Mouse (Mus musculus): Measurements from ENCODE around the gene Ccdc173. TPM values are rescaled to one million over a fixed set of nuclear protein-coding genes. Genes with fewer than 3 reads are reported as not detected.
"Not testable (repeated sequence)": the region's sequence is repeated elsewhere in the genome, so short reads cannot be mapped to it uniquely, and the experiment has no call there.

Gene Ccdc173
- total and polyA plus RNA-seq, 3 experiments, result 0.12 to 0.65 (median 0.59) TPM

DNA sequence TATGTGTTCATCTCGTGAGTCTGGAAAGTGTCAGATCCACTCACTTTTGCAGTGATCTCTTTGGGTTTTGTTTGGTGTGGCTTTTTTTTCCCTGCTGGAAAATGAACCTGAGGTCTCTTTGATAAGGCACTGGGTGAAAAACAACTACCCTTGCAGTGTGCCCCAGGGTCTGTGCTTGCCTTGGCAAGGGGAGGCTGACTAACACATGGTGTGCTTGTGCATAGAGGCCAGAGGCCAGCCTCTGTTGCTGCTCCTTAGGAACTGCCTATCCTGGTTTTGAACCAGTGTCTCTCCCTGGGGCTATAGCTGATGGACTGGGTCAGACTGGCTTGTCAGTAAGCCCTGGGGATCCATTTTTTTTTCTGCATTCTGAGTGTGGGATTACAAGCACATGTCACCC, 30.8 kb upstream of the Ccdc173 start:
- no peak for DNase-seq
- WGBS, result 50% methylated on average over 1 of the region's 1 CpGs
- intact Hi-C loops (cut with DNase I), result no loop called here

DNA sequence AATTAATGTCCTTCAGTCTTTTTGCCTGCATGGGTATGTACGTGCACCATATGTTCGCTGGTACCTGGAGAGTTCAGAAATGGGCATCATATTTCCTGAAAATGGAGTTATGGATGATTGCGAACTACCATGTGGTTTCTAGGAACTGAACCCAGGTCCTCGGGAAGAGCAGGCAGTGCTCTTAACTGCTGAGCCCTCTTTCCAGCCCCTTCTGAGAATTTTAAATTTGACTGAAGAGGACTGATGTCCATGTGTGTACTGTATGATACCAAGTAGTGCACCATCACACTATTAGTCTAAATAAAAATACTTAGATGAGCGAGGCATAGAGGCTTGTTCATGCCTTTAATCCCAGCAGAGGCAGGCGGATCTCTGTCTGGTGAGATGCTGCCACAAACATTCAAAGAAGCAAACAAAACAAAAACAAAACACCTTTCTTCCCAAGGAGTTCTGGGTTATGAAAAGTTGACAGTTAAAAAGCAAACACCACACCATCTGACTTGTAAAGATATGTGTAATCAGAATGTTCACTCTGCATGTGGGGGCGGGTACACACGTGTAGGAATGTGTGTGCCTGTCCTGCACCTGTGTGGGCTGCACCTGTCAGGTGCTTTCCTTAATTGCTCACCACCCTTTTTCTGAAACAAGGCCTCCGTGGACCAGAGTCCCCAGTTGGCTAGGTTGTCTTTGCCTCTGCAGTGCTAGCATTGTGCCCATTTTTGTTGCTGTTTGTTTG, 29.1 kb upstream of the Ccdc173 start:
- Histone ChIP-seq H3K4me3 (no peak overlapping the region), H3K4me1 (ENCODE audit: control insufficient read depth, insufficient read depth, low read length) (no peaks in the 10 kb centered on the region), H3K27me3 (ENCODE audit: control insufficient read depth, insufficient read depth, low read length) (no peaks in the 10 kb centered on the region), H3K27ac (no peak overlapping the region), H3K9ac (ENCODE audit: low read depth, low read length) (no peak overlapping the region), H3K79me2 (replicated peaks; ENCODE audit: control insufficient read depth, insufficient read depth, low read length) (no peaks in the 10 kb centered on the region), H3K36me3 (ENCODE audit: control insufficient read depth, insufficient read depth, low read length) (no peaks in the 10 kb centered on the region)
- TF ChIP-seq POLR2A (IDR thresholded peaks at IDR 0.05; ENCODE audit: insufficient read depth, low read depth, low read length) (no peak), CTCF (IDR thresholded peaks at IDR 0.05) (no peak), EP300 (IDR thresholded peaks at IDR 0.05; ENCODE audit: insufficient read depth, low read depth, low read length) (no peak)
- WGBS, result 79% methylated on average over 9 of the region's 9 CpGs
- no peak for DNase-seq
- intact Hi-C loops (cut with DNase I), result no loop called here

More for the DNA sequence above, 30.8 kb upstream of the Ccdc173 start:
- Histone ChIP-seq H3K27ac (no peak overlapping the region), H3K4me1 (ENCODE audit: control insufficient read depth, insufficient read depth, low read length) (no peaks in the 10 kb centered on the region), H3K36me3 (ENCODE audit: control insufficient read depth, insufficient read depth, low read length) (no peaks in the 10 kb centered on the region; the same call in 1 of the 2 replicates), H3K4me3 (no peak overlapping the region), H3K9ac (ENCODE audit: low read depth, low read length) (no peak overlapping the region), H3K79me2 (replicated peaks; ENCODE audit: control insufficient read depth, insufficient read depth, low read length) (no peaks in the 10 kb centered on the region), H3K27me3 (ENCODE audit: control insufficient read depth, insufficient read depth, low read length) (no peaks in the 10 kb centered on the region)
- TF ChIP-seq POLR2A (IDR thresholded peaks at IDR 0.05; ENCODE audit: insufficient read depth, low read depth, low read length) (no peak), EP300 (IDR thresholded peaks at IDR 0.05; ENCODE audit: insufficient read depth, low read depth, low read length) (no peak), CTCF (IDR thresholded peaks at IDR 0.05) (no peak)

DNA sequence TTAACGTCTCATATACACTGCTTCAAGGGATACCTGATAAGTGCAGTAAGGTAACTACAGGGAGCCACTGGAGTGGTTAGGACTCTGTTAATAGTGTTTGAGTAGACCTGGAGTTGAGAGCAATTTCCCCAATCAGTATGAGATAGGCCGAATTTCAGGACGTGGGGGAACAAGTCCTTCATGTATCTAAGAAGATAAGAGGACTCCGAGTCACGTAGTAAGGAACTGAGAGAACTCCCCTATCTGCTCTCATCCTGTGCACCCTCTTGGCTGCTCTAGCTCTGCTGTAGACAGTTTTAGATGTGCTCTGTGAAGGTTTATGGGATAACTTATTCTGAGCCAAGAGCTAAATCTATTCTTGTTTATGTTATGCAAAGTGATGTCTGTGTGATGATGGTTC, 27.2 kb upstream of the Ccdc173 start:
- Histone ChIP-seq H3K27me3 (ENCODE audit: control insufficient read depth, insufficient read depth, low read length) (no peaks in the 10 kb centered on the region), H3K27ac (no peak overlapping the region), H3K4me3 (no peak overlapping the region), H3K4me1 (ENCODE audit: control insufficient read depth, insufficient read depth, low read length) (no peaks in the 10 kb centered on the region), H3K79me2 (replicated peaks; ENCODE audit: control insufficient read depth, insufficient read depth, low read length) (no peaks in the 10 kb centered on the region), H3K36me3 (ENCODE audit: control insufficient read depth, insufficient read depth, low read length) (no peaks in the 10 kb centered on the region), H3K9ac (ENCODE audit: low read depth, low read length) (no peak overlapping the region)
- no peak for TF ChIP-seq CTCF (IDR thresholded peaks at IDR 0.05)
- no peak for TF ChIP-seq EP300 (IDR thresholded peaks at IDR 0.05; ENCODE audit: insufficient read depth, low read depth, low read length)
- TF ChIP-seq POLR2A (IDR thresholded peaks at IDR 0.05; ENCODE audit: insufficient read depth, low read depth, low read length), result no peak
- WGBS, result 17% methylated on average over 5 of the region's 5 CpGs
- intact Hi-C loops (cut with DNase I), result no loop called here
- DNase-seq, result no peak

DNA sequence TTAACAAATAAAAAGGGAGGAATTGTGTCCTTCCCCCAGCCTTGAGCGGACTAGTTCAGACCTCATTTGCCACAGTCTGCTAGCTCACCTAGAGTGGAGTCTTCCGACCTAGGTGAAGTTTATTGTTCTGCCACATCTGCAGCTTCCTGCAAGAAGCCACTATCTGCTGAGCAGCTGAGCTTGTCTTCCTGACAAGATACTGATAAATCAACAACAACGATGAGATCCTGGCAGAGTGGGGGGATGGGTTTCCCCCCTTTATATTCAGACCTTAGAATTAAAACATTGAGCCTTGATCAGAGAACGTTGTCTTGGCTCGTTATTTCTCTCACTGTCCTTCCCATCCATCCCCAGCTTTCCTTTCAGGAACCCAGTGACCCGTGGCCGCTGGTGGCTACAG, 22.0 kb upstream of the Ccdc173 start:
- H3K4me1 ChIP-seq (ENCODE audit: control insufficient read depth, insufficient read depth, low read length); H3K9ac ChIP-seq (ENCODE audit: low read depth, low read length); H3K36me3 ChIP-seq (ENCODE audit: control insufficient read depth, insufficient read depth, low read length); DNase-seq; H3K4me3 ChIP-seq; H3K79me2 ChIP-seq (replicated peaks; ENCODE audit: control insufficient read depth, insufficient read depth, low read length); H3K27me3 ChIP-seq (ENCODE audit: control insufficient read depth, insufficient read depth, low read length); H3K27ac ChIP-seq; intact Hi-C loops (cut with DNase I): not testable (repeated sequence)
- WGBS, result 46% methylated on average over 7 of the region's 7 CpGs

DNA sequence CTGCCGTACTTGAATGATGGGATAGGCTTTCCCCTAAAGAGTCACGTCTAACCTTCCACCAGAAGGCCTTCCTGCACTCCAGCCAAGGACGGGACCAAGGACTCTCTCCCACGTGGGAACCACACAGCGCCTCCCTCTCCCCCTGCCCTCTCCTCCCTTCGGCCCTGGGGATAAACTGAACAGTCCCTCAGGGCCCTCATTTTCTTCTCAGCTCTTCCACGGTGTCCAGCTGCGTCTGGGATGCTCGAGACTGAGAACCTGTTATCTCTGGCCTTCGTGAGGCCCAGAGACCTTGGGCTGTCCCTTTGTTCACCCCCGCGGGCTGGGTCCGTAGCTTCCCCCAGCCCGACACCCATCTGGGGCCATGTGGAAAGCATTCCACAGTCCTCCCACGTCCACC, 20.8 kb upstream of the Ccdc173 start:
- no peak overlapping the region for H3K4me3 ChIP-seq
- 58% methylated on average over 15 of the region's 15 CpGs for WGBS

DNA sequence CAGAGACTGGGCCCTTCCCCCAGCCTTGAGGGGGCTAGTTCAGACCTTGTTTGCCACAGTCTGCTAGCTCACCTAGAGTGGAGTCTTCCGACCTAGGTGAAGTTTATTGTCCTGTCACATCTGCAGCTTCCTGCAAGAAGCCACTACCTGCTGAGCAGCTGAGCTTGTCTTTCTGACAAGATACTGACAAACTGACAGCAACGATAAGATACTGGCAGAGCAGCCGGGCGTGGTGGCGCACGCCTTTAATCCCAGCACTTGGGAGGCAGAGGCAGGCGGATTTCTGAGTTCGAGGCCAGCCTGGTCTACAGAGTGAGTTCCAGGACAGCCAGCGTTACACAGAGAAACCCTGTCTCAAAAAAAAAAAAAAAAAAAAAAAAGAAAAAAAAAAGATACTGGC, 15.3 kb upstream of the Ccdc173 start:
- H3K79me2 ChIP-seq (replicated peaks; ENCODE audit: control insufficient read depth, insufficient read depth, low read length); H3K27me3 ChIP-seq (ENCODE audit: control insufficient read depth, insufficient read depth, low read length); intact Hi-C loops (cut with DNase I); H3K27ac ChIP-seq; DNase-seq; H3K36me3 ChIP-seq (ENCODE audit: control insufficient read depth, insufficient read depth, low read length); H3K4me3 ChIP-seq; H3K9ac ChIP-seq (ENCODE audit: low read depth, low read length); H3K4me1 ChIP-seq (ENCODE audit: control insufficient read depth, insufficient read depth, low read length): not testable (repeated sequence)
- WGBS, result 78% methylated on average over 9 of the region's 9 CpGs

More for the DNA sequence above, 20.8 kb upstream of the Ccdc173 start:
- Histone ChIP-seq H3K9ac (ENCODE audit: low read depth, low read length) (no peak overlapping the region), H3K79me2 (replicated peaks; ENCODE audit: control insufficient read depth, insufficient read depth, low read length) (no peaks in the 10 kb centered on the region), H3K27me3 (ENCODE audit: control insufficient read depth, insufficient read depth, low read length) (no peaks in the 10 kb centered on the region), H3K4me1 (ENCODE audit: control insufficient read depth, insufficient read depth, low read length) (no peaks in the 10 kb centered on the region), H3K36me3 (ENCODE audit: control insufficient read depth, insufficient read depth, low read length) (no peaks in the 10 kb centered on the region), H3K27ac (no peak overlapping the region)
- TF ChIP-seq CTCF (IDR thresholded peaks at IDR 0.05), result no peak
- TF ChIP-seq POLR2A (IDR thresholded peaks at IDR 0.05; ENCODE audit: insufficient read depth, low read depth, low read length), result no peak
- no peak for TF ChIP-seq EP300 (IDR thresholded peaks at IDR 0.05; ENCODE audit: insufficient read depth, low read depth, low read length)
- intact Hi-C loops (cut with DNase I), result no loop called here
- no peak for DNase-seq
